Mouse (Mus musculus): Measurements from ENCODE around the gene Hist1h4b.
"Not testable (repeated sequence)": the region's sequence is repeated elsewhere in the genome, so short reads cannot be mapped to it uniquely, and the experiment has no call there.

The Hist1h4b gene

GRCm38 (mm10) chr13:23757211-23757773, 479 bp downstream of the Hist1h4b start:
- DNase-seq (ENCODE audit: low spot score) = no peak

DNA sequence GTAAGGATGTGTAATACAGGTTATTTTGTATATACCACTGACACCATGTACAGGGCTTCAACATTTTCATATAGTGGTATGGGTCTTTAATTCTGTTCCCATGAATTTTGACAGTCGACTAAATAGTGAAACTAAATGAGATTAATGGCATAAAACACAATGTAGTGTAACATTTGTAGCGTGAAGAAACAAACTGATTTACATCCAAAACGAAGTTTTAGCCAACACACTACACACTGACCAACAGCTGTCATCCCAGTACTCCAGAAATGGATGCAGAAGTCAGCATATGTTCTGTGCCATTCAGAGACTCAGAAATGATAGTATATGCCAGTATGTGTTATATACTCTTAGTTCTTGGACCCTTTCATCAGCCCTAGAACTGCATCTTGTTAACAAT, 1.1 kb downstream of the Hist1h4b start:
- no peak for DNase-seq (ENCODE audit: low spot score)

DNA sequence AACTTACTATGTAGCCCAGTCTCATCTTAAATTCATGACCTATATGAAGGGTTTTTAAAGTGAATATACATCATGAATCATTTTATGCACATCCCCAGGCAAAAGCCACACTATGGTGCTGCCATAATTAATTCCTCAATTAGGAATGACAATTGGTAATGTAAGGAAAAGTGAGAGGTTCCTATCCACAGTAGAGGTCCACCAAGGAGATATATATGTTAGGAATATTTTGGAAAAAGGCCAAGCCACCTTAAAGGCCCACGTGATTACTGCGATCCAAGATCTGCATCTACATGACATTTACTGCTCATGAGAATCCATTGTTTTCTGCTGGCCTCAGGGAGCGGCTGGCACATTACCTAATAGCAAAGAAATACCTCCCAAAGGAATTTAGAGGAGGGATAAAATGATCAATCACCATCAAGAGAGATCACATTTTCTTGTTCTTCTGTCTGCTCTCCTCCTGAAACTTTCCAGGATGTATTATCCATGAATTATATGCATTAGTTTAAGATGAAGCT, 2.5 kb downstream of the Hist1h4b start:
- no peak for DNase-seq (ENCODE audit: low spot score)

DNA sequence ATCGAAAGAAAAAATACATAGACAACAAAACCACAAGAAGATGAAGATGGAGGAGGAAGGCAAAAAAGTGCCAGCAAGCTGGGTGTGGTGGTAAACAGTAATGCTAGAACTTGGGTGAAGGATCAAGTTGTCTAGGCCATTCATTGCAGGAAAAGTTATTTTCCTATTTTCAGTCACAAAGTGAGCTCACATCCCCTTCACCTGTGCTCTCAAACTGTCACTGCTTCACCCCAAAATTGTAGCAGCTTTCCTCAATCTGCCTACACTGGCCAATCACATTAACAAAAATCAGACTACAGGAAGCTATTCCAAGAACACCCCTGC, 3.1 kb downstream of the Hist1h4b start:
- DNase-seq (ENCODE audit: low spot score) = no peak

GRCm38 (mm10) chr13:23760240-23760971, 3.6 kb downstream of the Hist1h4b start:
- DNase-seq (ENCODE audit: low spot score) = no peak

GRCm38 (mm10) chr13:23760972-23761864, 4.4 kb downstream of the Hist1h4b start, which contains the start of gene Hist1h4a:
TSS of gene Hist1h4a (minus strand) at chr13:23761230.
- DNase-seq (ENCODE audit: low spot score) = peak; percentile 99

DNA sequence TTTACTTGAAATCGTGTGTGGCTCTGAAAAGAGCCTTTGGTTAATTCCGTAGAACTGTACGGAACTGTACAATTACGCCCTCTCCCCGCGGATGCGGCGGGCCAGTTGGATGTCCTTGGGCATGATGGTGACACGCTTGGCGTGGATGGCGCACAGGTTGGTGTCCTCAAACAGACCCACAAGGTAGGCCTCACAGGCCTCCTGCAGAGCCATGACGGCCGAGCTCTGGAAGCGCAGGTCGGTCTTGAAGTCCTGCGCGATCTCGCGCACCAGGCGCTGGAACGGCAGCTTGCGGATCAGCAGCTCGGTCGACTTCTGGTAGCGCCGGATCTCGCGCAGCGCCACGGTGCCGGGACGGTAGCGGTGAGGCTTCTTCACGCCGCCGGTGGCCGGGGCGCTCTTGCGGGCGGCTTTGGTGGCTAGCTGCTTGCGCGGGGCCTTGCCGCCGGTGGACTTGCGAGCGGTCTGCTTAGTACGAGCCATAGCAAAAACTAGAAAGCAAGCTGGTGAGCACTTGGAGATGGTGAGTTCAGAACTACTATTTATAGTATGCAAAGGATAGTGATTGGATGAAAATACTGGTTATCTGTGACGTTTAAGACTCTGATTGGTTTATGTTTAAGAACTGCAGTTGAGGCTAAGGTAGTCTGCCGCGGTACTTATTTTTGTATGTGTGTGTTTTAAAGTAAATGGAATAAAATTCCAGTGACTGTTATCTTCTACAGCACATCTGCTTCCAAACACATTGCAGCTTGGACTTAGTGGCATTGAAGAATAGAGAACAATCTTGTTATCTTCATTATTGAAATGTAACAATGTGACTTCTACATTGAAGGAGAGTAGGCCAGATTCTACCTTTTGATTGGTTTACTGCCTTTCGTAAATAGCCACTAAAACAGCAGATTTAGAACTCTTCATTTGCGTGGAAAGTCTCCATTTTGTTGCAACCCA, 5.3 kb downstream of the Hist1h4b start, which contains the start of gene Hist1h3a:
TSS of gene Hist1h3a (minus strand) at position 516 of the 951 bp plus-strand sequence.
- peak; percentile 67 for DNase-seq (ENCODE audit: low spot score)

GRCm38 (mm10) chr13:23763242-23763585, 6.4 kb downstream of the Hist1h4b start:
- DNase-seq (ENCODE audit: low spot score) = no peak

GRCm38 (mm10) chr13:23763586-23764323, 6.9 kb downstream of the Hist1h4b start, which contains the start of gene Hist1h1a:
TSS of gene Hist1h1a (plus strand) at chr13:23763666.
- DNase-seq (ENCODE audit: low spot score) = peak; percentile 85

DNA sequence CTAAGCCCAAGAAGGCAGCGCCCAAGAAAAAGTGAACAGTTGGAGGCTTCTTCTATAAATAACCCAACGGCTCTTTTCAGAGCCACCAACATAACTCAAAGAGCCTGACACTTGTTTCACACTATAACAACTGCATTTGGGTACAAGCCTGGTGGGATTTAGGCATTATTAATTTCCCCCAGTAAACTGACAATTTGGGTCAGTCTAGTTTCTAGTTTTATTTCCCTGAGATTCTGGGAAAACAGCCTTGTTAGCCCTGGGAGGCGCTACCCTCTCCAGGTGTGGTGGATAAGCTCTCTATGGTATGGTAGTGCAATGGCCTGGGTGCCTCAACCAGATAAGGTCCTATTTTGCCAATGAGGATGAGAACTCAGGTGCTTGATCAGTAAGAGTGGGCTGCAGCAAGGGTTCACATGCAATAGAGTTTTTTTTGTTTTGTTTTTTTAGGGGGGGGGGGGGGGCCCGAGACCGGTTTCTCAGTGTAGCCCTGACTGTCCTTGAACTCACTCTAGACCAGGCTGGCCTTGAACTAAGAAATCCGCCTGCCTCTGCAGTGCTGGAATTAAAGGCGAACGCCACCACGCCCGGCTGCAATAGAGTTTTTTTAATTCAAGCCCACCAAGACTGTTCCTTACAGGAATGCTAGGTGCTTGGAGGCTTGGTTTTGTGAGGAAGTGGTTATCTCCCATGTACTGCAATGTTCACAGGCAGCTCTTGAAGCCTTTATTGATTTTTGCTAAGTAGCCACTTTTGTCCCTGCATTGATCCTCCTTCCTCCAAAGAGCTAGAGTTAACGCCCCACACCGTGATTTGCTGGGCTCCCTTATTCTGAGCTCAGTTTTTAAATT, 7.7 kb downstream of the Hist1h4b start:
- no peak for DNase-seq (ENCODE audit: low spot score)

DNA sequence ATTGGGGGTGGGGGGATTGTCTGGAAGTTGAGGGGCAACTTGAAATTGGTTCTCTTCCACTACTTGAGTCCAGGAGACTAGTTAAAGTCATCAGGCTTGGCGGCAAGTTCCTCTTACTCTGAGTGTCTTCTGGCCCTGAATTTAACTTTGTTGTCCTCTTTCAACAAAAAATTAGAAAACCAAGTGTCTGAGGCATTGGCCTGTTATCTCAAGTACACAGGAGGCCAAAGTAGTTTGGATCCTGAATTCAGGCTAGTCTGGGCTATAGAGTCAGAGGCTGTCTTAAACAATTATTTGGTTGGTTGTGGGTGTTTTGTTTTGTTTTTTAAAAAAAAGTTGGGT, 8.3 kb downstream of the Hist1h4b start:
- DNase-seq (ENCODE audit: low spot score) = no peak

DNA sequence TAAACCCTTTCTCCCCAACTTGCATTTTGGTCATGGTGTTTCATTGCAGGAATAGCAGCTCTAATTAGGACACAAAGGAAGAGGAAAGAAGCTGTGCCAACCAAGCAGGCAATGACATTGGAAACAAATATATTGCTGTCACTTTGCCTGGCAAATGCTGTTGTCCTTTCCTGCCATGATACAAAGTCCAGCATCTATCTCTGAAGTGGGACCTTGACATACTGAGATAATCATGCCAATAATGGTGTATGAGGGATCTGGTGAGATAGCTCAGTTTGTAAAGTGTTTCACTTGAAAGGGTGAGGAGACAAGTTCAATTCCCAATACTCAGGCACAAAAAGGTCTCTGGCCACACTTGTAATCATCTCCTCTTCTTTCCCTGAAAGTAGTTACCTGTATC, 10.0 kb downstream of the Hist1h4b start:
- no peak for DNase-seq (ENCODE audit: low spot score)

DNA sequence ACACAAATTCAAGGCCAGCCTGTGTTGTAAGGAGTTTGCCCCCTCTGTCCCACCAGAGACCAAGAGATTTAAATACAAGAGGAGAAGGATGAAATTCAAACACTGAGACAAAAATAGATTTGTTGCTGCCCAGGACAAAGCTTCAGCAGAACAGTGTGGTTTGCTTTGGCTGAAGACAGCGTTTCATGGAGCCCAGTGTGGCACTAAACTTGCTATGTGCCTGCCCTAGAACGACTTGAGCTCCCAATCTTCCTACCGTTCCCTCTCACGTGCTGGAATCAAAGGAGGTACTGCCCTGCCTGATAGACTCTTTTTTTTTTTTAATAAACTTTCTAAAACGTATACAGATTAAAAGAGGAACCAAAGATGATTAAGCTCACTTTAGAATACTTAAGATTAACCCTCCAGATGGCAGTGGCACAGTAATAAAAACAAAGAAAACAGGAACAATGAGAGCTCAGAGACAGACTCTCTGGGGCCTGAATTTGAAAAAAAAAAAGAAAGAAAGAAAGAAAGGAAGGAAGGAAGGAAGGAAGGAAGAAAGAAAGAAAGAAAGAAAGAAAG, 12.1 kb downstream of the Hist1h4b start:
- DNase-seq (ENCODE audit: low spot score) = no peak

DNA sequence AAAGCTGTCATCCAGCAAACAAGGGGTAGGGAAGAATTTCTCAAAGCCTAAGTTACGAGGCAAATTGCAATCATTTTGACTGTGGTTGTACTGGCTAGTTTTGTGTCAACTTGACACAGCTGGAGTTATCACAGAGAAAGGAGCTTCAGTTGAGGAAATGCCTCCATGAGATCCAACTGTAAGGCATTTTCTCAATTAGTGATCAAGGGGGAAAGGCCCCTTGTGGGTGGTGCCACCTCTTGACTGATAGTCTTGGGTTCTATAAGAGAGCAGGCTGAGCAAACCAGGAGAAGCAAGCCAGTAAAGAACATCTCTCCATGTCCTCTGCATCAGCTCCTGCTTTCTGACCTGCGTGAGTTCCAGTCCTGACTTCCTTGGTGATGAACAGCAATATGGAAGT, 12.8 kb downstream of the Hist1h4b start, which contains the start of gene Trim38:
TSS of gene Trim38 (plus strand) at position 301 of the 400 bp plus-strand sequence.
- not testable (repeated sequence) for DNase-seq (ENCODE audit: low spot score)

GRCm38 (mm10) chr13:23772561-23773313, 15.9 kb downstream of the Hist1h4b start:
- peak; percentile 35 for DNase-seq (ENCODE audit: low spot score)

GRCm38 (mm10) chr13:23778339-23778738, 21.5 kb downstream of the Hist1h4b start:
- DNase-seq (ENCODE audit: low spot score) = no peak

DNA sequence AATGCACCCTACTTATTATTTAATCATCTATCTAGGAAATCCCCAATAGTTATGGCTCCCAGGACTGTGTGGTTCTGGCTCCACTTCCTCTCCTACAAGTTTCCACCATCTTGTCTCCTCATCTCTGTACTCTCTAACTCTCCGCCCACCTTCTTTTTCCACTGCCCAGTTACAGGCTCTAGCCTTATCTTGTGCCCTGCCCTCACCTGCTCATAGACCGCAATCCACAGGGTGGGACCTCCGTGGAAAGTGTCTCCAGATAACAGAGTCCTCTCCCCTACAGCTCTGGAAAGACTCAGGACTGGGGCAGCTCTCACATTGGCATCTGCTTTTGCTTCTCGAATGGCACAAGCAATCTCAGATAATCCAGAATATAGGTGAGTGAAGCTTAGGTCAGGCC, 22.2 kb downstream of the Hist1h4b start:
- no peak for DNase-seq (ENCODE audit: low spot score)

GRCm38 (mm10) chr13:23792520-23792919, 35.7 kb downstream of the Hist1h4b start:
- peak; percentile 48 for DNase-seq (ENCODE audit: low spot score)

DNA sequence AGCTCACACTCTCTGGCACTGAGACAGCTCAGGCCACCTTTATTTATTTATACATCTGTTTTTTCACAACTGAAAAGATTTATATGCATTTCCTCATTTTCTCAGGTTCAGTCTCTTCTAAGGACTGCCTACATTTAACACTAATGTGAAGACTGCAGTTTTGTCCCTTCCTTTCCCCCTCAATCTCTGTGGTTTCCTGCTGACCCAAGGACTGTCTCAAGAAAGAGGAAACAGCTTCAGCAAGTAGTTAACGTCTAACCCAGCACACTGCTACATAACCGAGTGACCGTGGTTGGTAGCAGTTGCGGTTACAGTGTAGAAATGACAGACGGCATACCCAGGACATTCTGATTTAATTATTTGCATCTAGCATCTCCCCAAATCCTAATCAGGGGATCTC, 42.6 kb downstream of the Hist1h4b start:
- DNase-seq (ENCODE audit: low spot score) = no peak

All from layer of hippocampus, adult 11-12 months (tissue).